Mouse (Mus musculus) limb, embryonic 13.5 days (tissue): ENCODE data around the gene Chst1. TPM values are rescaled to one million over a fixed set of nuclear protein-coding genes. Genes with fewer than 3 reads are reported as not detected.

Source experiments
- ATAC-seq: fragments of 200-750 bp; cut with Nextera tagmentation; 2 replicates; pipeline ENCODE4 v1.8.0; 2017; ENCODE audit warnings: low read depth, moderate number of reproducible peaks, moderate TSS enrichment; ENCODE audit not compliant: low FRiP score
- H3K27ac ChIP-seq: fragments of 300-500 bp; sonication (generic); 2 replicates; pipeline ENCODE4 v1.5.1; 2015; ENCODE audit warnings: inconsistent platforms, mild to moderate bottlenecking, moderate library complexity
- H3K27me3 ChIP-seq: fragments of 300-500 bp; sonication (generic); 2 replicates; pipeline ENCODE4 v1.6.1; 2015; ENCODE audit warnings: mild to moderate bottlenecking, inconsistent platforms
- H3K36me3 ChIP-seq: fragments of 300-500 bp; sonication (generic); 2 replicates; pipeline ENCODE4 v1.6.1; 2015; ENCODE audit warnings: inconsistent platforms, mild to moderate bottlenecking, moderate library complexity
- H3K4me1 ChIP-seq: fragments of 300-500 bp; sonication (generic); 2 replicates; pipeline ENCODE4 v1.6.1; 2015; ENCODE audit warnings: inconsistent platforms
- H3K4me2 ChIP-seq: fragments of 300-500 bp; sonication (generic); replicated peaks from 2 replicates; pipeline ENCODE4 v1.6.1; 2015; ENCODE audit warnings: inconsistent platforms, mild to moderate bottlenecking, moderate library complexity
- H3K4me3 ChIP-seq: fragments of 300-500 bp; sonication (generic); 2 replicates; pipeline ENCODE4 v1.5.1; 2015; ENCODE audit warnings: moderate library complexity, mild to moderate bottlenecking, inconsistent platforms
- H3K9ac ChIP-seq: fragments of 300-500 bp; sonication (generic); 2 replicates; pipeline ENCODE4 v1.6.1; 2015; ENCODE audit warnings: mild to moderate bottlenecking, inconsistent platforms
- H3K9me3 ChIP-seq: fragments of 300-500 bp; sonication (generic); 2 replicates; pipeline ENCODE4 v1.6.1; 2016; ENCODE audit warnings: inconsistent platforms
- WGBS: fragments of 180-500 bp; shearing (Covaris S2); methylation state at CpG from one replicate; pipeline ENCODE4 v1.1.7; 2015; 5-methylcytosine and 5-hydroxymethylcytosine counted together
- microRNA-seq: library from miRNA; unstranded; fragments of <30 nt; microRNA quantifications from one replicate; pipeline ENCODE4, GENCODE M21; 2016
- polyA plus RNA-seq: library from polyadenylated mRNA; unstranded; fragments of >200 nt; fragmentation: Nextera tagmentation; extraction: Ambion mirVana; gene quantifications from 2 replicates; pipeline ENCODE4 v1.2.1, GENCODE M21; 2015

Chst1 gene
- polyA plus RNA-seq, 1 experiment from 2014 or later: 6.4 TPM

- H3K4me2 ChIP-seq: no peak overlapping the region
Measured at GRCm38 (mm10) chr2:92658293-92659150, 59.0 kb downstream of the Chst1 start.

GRCm38 (mm10) chr2:92659491-92660035, 60.1 kb downstream of the Chst1 start:
- H3K36me3 ChIP-seq: no peaks in the 10 kb centered on the region
- no peak overlapping the region for H3K27ac ChIP-seq
- H3K9ac ChIP-seq: no peak overlapping the region
- 46% methylated on average over 7 of the region's 7 CpGs for WGBS
- no peaks in the 10 kb centered on the region for H3K27me3 ChIP-seq
- no peak for ATAC-seq
- no peaks in the 10 kb centered on the region for H3K9me3 ChIP-seq
- H3K4me3 ChIP-seq: no peak overlapping the region
- H3K4me1 ChIP-seq: no peaks in the 10 kb centered on the region
- no peak overlapping the region for H3K4me2 ChIP-seq

More at GRCm38 (mm10) chr2:92658293-92659150, 59.0 kb downstream of the Chst1 start:
- no peak overlapping the region for H3K4me3 ChIP-seq
- H3K9me3 ChIP-seq: no peaks in the 10 kb centered on the region
- no peaks in the 10 kb centered on the region for H3K36me3 ChIP-seq
- H3K27me3 ChIP-seq: no peaks in the 10 kb centered on the region
- WGBS: 67% methylated on average over 1 of the region's 1 CpGs
- no peak overlapping the region for H3K27ac ChIP-seq
- no peaks in the 10 kb centered on the region for H3K4me1 ChIP-seq
- H3K9ac ChIP-seq: no peak overlapping the region
- no peak for ATAC-seq

GRCm38 (mm10) chr2:92662534-92663068, 63.1 kb downstream of the Chst1 start:
- 89% methylated on average over 6 of the region's 6 CpGs for WGBS
- Histone ChIP-seq H3K27ac (no peak overlapping the region), H3K4me2 (no peak overlapping the region), H3K9ac (no peak overlapping the region), H3K4me3 (no peak overlapping the region), H3K4me1 (no peaks in the 10 kb centered on the region), H3K9me3 (no peaks in the 10 kb centered on the region), H3K27me3 (no peaks in the 10 kb centered on the region), H3K36me3 (no peaks in the 10 kb centered on the region)
- no peak for ATAC-seq

Small RNA genes within 50 kb of the gene (microRNA-seq; reads per million reads assigned to microRNA genes)
- gene Mir7221 (not detected), gene Mir7222 (not detected)

Other genes with a start within 250 kb of the Chst1 start
- gene Pex16, start 225.0 kb upstream of the Chst1 start, polyA plus RNA-seq: 18.6 and 20.6 TPM in 2 replicates
- gene Large2, start 224.8 kb upstream of the Chst1 start, polyA plus RNA-seq: 11.9 and 13.3 TPM in 2 replicates
- 2.3 and 4.8 TPM in 2 replicates for gene 1700029I15Rik, start 217.2 kb upstream of the Chst1 start, polyA plus RNA-seq
- gene Mapk8ip1, start 198.4 kb upstream of the Chst1 start, polyA plus RNA-seq: 27.6 and 28.9 TPM in 2 replicates
- 31.0 and 34.9 TPM in 2 replicates for gene Cry2, start 165.7 kb upstream of the Chst1 start, polyA plus RNA-seq
- gene Slc35c1, start 139.2 kb upstream of the Chst1 start, polyA plus RNA-seq: 10.6 and 11.7 TPM in 2 replicates